Mouse (Mus musculus): ENCODE measurements around the gene Thap8. TPM values are rescaled to one million over a fixed set of nuclear protein-coding genes. Genes with fewer than 3 reads are reported as not detected.

Thap8 gene
- polyA plus RNA-seq, 1 experiment, result not detected

DNA sequence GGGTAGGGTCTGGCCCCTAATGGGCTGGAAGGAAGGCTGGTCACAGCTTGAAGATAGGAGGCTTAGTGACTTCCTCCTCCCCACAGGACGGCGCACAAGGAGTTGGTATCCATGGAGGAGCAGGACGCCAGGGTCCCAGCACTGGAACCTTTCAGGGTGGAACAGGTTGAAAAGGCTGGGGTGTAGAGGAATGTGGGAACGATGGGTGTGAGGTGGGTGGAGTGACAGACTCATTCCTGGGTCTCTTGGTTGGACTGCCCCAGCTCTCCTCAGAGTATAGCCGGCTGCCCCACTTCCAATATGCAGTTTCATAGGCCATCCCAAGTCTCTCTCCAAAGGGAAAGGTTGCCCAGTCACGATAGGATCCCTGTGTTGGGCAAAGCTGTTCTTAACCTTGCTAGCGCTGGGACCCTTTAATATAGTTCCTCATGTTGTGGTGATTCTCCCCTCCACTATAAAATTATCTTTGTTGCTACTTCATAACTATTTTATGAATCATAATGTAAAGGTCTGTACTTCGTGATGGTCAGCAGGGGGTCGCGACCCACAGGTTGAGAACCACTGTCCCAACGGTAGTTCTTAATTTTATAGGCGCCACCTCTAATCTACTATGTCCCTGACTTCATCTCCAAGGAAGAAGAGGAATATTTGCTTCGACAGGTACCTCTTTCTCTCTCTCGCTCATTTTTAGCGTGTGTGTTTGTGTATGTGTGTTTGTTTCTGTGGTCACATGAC is 29.7 kb downstream of the Thap8 start:
- TF ChIP-seq CTCF (IDR thresholded peaks at IDR 0.05; ENCODE audit: insufficient read depth, low read depth, low read length), result no peak
- TF ChIP-seq POLR2A (IDR thresholded peaks at IDR 0.05; ENCODE audit: insufficient read depth, low read depth, low read length), result no peak
- Histone ChIP-seq H3K27ac (ENCODE audit: insufficient read depth, low read depth, low read length) (no peak overlapping the region), H3K4me1 (ENCODE audit: control insufficient read depth, insufficient read depth, low read length) (peaks cover 18% of the 10 kb centered on the region), H3K4me3 (ENCODE audit: insufficient read depth, low read depth, low read length) (peak overlapping the region; percentile 76)
- 62% methylated on average over 15 of the region's 15 CpGs for WGBS

DNA sequence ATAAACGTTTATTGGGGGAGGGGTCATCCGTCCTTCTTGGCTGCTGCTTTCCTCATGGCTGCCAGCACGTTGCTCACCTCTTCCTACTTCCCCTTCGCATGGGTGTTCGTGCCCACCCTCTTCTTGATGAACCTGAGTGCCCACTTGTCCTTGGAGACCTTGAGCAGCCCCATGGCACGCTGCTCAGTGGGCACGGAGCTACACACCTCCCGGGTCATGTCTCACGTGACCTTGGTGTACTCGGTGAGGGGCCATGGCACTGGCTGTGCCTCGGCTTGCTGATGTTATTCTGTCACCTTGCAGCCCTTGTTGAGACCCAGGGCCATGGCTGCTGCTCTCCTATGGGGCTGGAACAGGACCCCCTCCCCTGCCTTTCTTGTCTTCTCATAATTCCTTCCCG is 30.2 kb downstream of the Thap8 start:
- 89% methylated on average over 12 of the region's 12 CpGs for WGBS
- no peak overlapping the region for H3K4me3 ChIP-seq (ENCODE audit: insufficient read depth, low read depth, low read length)

DNA sequence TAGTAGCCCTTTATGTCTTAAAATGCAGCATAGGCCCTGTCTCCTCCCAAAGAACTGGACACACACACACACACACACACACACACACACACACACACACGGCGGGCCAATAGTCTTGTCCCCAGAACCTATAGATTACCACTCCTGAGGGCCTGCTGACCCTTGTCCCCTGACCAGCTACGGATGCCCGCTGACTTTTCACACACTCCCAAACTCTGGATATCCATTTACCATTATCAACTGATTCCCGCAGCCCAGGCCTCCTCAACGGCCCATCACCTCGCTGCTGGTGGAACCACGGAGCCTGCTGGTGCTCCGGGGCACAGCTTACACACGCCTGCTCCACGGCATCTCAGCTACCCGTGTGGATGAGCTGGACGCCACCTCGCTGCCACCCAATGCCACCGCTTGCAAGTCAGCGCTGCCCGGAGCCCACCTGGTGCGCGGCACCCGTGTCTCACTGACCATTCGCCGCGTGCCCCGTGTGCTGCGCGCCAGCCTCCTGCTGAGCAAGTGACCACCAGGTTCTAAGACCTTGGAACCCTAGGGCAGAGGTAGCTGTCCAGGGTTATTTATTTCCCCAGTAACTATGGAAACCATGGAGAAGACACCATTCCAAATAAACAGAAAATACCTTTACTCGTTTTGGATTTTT is 33.9 kb downstream of the Thap8 start:
- H3K4me1 ChIP-seq (ENCODE audit: control insufficient read depth, insufficient read depth, low read length), result peaks cover 12% of the 10 kb centered on the region
- 61% methylated on average over 27 of the region's 27 CpGs for WGBS
- no peak overlapping the region for H3K27ac ChIP-seq (ENCODE audit: insufficient read depth, low read depth, low read length)
- H3K4me3 ChIP-seq (ENCODE audit: insufficient read depth, low read depth, low read length), result no peak overlapping the region
- TF ChIP-seq CTCF (IDR thresholded peaks at IDR 0.05; ENCODE audit: insufficient read depth, low read depth, low read length), result no peak
- TF ChIP-seq POLR2A (IDR thresholded peaks at IDR 0.05; ENCODE audit: insufficient read depth, low read depth, low read length), result no peak

More for the DNA sequence above, 30.2 kb downstream of the Thap8 start:
- TF ChIP-seq CTCF (IDR thresholded peaks at IDR 0.05; ENCODE audit: insufficient read depth, low read depth, low read length), result no peak
- TF ChIP-seq POLR2A (IDR thresholded peaks at IDR 0.05; ENCODE audit: insufficient read depth, low read depth, low read length), result no peak
- peaks cover 18% of the 10 kb centered on the region for H3K4me1 ChIP-seq (ENCODE audit: control insufficient read depth, insufficient read depth, low read length)
- H3K27ac ChIP-seq (ENCODE audit: insufficient read depth, low read depth, low read length), result no peak overlapping the region

DNA sequence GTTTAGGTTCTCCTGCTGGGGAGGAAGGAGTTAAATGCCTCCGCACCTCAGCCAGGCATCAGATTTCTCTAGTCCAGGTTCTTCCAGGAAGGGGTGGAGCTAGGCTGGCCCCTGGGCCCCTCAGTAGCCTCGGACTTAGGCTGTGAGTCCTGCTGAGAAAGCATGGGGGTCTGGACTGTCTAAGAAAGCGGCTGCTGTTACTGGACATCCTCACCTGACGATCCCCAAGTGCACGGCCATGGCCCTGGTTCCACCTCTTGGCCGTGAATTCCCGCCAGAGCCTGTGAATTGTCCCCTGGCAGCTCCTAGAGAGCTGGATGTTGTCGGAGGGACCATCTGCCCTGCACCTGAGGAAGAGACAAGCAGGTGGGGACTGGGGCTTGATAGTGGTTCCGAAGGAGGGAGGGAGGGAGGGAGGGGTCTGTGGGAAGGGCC is 34.8 kb downstream of the Thap8 start, which contains the start of gene Syne4:
Syne4 (plus strand) TSS at position 87 of the 435 bp plus-strand sequence.
- Histone ChIP-seq H3K27ac (ENCODE audit: insufficient read depth, low read depth, low read length) (no peak within 1 kb of the TSS), H3K4me3 (ENCODE audit: insufficient read depth, low read depth, low read length) (no peak within 1 kb of the TSS), H3K4me1 (ENCODE audit: control insufficient read depth, insufficient read depth, low read length) (peaks cover 4% of the 10 kb centered on the region)
- 32% methylated on average over 9 of the region's 9 CpGs for WGBS
- TF ChIP-seq POLR2A (IDR thresholded peaks at IDR 0.05; ENCODE audit: insufficient read depth, low read depth, low read length), result no peak
- no peak for TF ChIP-seq CTCF (IDR thresholded peaks at IDR 0.05; ENCODE audit: insufficient read depth, low read depth, low read length)

DNA sequence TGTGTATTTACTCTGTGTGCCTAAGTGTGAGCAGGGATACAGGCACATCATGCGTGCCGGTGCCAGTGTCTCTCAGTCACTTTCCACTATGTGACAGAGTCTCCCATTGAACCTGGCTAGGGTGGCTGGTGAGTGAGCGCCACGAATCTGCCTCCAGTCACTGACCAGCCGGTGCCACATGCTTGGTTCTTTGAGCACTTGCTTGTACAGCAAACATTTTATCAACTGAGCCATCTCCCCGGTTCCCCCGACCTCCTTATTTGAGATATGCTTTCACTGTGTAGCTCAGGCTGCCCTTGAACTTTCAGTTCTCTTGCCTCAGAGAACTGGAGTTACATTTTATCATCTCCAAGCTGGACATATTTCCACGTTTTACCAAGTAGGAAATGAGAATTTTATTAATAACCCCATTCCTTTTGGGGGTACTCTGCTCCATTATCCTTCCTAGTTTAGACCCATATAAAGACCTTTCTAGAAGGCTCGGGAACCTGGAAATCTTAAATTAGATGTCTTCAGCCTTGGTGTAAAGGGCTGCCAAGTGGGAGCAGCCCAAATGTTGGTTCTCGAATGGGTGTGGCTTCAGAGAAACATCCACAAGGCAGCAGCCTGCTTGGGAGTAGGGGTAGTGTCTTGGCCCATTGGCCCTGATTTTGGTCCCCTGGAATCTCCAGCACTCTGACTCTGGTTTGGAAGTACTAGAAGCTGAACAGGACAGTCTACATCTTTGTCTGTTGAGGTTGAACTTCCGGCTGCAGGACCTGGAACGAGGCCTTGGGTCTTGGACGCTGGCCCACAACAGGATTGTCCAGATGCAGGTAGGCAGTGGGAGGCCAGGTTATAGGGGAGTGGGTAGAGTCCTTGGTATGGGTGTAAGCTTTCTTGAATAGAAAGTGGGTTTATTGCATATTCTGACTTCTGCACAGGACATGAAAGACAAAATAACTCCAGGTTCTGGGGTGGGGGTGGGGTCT is 36.0 kb downstream of the Thap8 start:
- WGBS, result 78% methylated on average over 13 of the region's 13 CpGs
- TF ChIP-seq CTCF (IDR thresholded peaks at IDR 0.05; ENCODE audit: insufficient read depth, low read depth, low read length), result no peak
- no peak for TF ChIP-seq POLR2A (IDR thresholded peaks at IDR 0.05; ENCODE audit: insufficient read depth, low read depth, low read length)
- Histone ChIP-seq H3K4me1 (ENCODE audit: control insufficient read depth, insufficient read depth, low read length) (no peaks in the 10 kb centered on the region), H3K27ac (ENCODE audit: insufficient read depth, low read depth, low read length) (no peak overlapping the region), H3K4me3 (ENCODE audit: insufficient read depth, low read depth, low read length) (no peak overlapping the region)

DNA sequence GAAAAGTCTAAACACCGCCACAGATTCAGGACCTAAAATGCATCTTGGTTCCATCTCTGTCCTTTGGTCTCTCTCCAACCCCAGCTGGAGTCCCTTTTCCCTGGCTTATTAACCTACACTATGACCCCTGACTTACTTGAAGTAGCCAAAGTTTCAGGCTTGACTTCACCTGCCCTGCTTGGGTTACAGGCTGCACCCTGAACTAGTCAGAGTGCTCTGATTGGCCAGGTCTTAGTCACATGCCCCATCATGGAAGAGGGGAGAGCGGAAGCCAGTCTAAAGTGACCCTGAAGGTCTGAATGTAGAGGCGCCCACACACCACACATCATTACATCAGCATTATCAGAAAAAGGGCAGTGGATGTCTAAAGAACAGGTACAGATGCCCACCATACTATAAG is 38.2 kb downstream of the Thap8 start:
- TF ChIP-seq POLR2A (IDR thresholded peaks at IDR 0.05; ENCODE audit: insufficient read depth, low read depth, low read length) (no peak), CTCF (IDR thresholded peaks at IDR 0.05; ENCODE audit: insufficient read depth, low read depth, low read length) (no peak)
- Histone ChIP-seq H3K27ac (ENCODE audit: insufficient read depth, low read depth, low read length) (no peak overlapping the region), H3K4me3 (ENCODE audit: insufficient read depth, low read depth, low read length) (no peak overlapping the region), H3K4me1 (ENCODE audit: control insufficient read depth, insufficient read depth, low read length) (peaks cover 4% of the 10 kb centered on the region; the same call in 1 of the 2 replicates)
- WGBS, result 95% methylated on average over 3 of the region's 3 CpGs

DNA sequence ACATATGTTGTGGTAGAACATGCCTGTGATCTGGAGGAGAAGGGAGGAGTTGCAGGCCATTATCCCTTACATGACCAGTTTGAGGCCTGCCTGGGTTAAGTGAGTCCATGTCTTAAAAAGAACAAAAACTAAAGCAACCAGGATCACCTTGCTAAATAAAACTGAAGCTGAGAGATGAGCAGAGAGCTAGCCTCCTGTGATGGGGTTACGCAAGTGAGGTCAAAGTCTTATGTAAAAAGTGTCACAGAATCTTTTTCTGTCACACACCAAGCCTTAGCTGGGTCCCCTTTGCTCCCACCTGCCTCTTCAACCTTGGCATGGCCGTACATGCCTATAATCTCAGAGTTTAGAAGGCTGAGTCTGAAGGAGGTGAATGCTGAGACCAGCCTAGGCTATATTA is 41.1 kb downstream of the Thap8 start:
- H3K27ac ChIP-seq (ENCODE audit: insufficient read depth, low read depth, low read length), result no peak overlapping the region
- 82% methylated on average over 2 of the region's 2 CpGs for WGBS
- H3K4me3 ChIP-seq (ENCODE audit: insufficient read depth, low read depth, low read length), result no peak overlapping the region
- TF ChIP-seq POLR2A (IDR thresholded peaks at IDR 0.05; ENCODE audit: insufficient read depth, low read depth, low read length), result no peak
- no peak for TF ChIP-seq CTCF (IDR thresholded peaks at IDR 0.05; ENCODE audit: insufficient read depth, low read depth, low read length)
- H3K4me1 ChIP-seq (ENCODE audit: control insufficient read depth, insufficient read depth, low read length), result peaks cover 4% of the 10 kb centered on the region; the same call in 1 of the 2 replicates

DNA sequence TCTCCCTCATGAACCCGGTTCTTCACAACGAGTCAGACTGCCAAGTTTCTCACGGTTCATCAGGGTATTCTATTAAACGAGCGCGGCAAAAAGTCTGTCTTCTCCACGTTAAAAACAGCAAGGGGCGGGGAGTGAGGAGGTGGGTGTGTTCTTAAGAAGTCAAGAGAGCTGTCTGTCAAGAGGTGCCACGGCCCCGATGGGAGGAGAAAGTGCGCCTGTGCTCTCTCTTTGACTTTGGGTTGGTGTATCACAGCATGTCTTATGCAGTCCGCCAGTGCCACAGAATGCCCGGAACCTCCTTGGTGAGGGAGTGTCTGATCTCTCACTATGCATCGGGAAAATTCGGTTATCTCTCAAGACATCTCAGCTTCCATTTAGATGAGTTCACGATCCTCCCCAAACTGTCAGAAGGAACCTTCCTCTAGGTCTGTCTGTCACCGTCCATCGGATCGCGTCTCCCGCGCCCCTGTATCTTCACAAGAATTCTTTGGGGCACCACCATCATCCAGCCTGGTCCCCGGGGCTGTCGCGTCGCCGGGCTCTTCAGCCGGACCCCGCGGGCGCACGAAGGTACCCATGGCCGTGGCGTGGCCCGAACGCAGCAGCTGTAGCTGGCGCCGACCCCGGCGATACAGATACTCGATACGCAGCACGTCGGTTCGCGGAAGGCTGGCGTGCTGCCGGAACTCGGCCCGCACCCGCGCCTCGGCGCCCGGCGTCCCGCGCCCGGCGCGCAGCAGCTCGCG is 41.8 kb downstream of the Thap8 start, which contains the start of gene E130208F15Rik:
E130208F15Rik (plus strand) TSS at position 202 of the 746 bp plus-strand sequence.
- Histone ChIP-seq H3K4me1 (ENCODE audit: control insufficient read depth, insufficient read depth, low read length) (peaks cover 4% of the 10 kb centered on the region; the same call in 1 of the 2 replicates), H3K27ac (ENCODE audit: insufficient read depth, low read depth, low read length) (peak within 1 kb of the TSS; percentile 77), H3K4me3 (ENCODE audit: insufficient read depth, low read depth, low read length) (peak within 1 kb of the TSS; percentile 94)
- no peak for TF ChIP-seq CTCF (IDR thresholded peaks at IDR 0.05; ENCODE audit: insufficient read depth, low read depth, low read length)
- no peak for TF ChIP-seq POLR2A (IDR thresholded peaks at IDR 0.05; ENCODE audit: insufficient read depth, low read depth, low read length)
- WGBS, result under 1% methylated on average over 63 of the region's 63 CpGs
